Mouse (Mus musculus): Measurements from ENCODE around the gene Prr22.

Prr22 gene

DNA sequence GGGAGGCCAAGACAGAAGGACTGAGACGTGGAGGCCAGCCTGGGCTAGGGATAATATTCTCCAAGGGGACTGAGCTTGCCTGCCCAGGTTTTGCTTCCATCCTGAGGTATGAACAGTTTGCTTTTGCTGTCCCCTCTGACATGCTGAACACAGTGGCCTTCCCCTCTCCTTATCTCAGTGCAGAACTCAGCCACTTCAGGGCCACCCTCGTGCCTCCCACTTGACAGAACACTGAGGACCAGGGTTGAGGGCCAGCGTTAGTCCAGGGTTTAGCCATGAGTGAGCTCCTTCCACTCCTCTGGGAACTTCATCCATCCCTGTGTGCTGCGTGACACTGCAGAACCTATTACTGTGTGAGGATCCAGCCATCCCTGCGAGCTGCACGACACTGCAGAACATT, 19.2 kb downstream of the Prr22 start:
- in situ Hi-C loops (cut with MboI; ENCODE audit: low pct_unique_long_range_greater_than_20kb in 1 of 2, low sequenced_read_pairs in 2 of 2, unreplicated experiment in 1 of 2), result no loop called here

- in situ Hi-C loops (cut with MboI; ENCODE audit: low pct_unique_long_range_greater_than_20kb in 1 of 2, low sequenced_read_pairs in 2 of 2, unreplicated experiment in 1 of 2), result no loop called here
These were observed 22.5 kb downstream of the Prr22 start for GRCm38 (mm10) chr17:56792588-56792987.

DNA sequence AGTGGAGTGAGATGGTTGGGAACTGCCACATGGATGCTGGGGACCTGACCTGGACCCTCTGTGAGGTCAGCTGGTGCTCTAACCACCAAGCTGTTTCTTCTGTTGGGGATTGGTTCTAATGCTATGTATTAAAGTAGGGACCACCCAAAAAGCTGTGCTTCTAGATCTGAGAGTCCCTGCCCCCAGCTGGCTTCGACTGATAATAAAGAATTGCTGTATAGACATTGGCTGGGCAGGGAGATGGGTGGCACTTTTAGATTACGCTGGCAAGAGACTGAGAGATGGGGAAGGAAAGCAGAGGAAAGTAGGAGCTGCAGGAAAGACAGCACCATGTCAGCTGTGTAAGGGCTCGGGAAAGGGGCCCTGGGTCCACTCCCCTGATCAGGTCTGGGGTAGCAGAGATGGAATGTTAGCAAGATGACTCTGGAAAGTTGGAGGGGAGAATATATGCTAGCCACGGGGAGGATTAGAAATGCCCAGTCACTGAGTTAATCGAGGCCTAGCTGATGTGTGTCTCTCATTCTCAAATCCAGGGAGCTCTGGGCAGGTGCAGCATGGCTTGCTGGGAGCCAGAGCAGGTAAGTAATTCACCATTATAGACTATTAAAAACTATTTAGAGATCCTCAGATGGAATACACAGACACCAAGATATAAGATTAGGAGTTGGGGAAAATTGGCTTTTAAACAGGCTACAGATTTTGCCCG, 23.7 kb downstream of the Prr22 start:
- in situ Hi-C loops (cut with MboI; ENCODE audit: low pct_unique_long_range_greater_than_20kb in 1 of 2, low sequenced_read_pairs in 2 of 2, unreplicated experiment in 1 of 2), result no loop called here

DNA sequence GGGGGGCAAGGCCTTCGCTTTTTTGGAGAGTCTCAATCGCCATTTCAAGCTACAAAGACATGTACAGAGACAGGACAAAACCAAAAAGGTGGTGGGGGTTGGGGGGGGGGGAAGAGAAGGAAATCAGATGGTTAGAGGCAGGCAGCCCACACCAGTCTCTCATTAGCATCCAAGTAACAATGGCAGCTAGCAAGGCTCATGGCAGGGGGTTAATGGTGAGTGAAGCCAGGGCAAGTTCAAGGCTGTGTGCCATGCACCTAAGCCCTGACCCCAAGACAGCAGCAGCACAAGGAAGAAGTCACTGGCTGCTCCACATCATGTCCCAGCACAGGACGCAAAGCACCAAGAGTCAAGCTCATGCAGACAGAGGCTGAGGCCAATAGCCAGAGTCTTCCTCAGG, 29.2 kb downstream of the Prr22 start:
- in situ Hi-C loops (cut with MboI; ENCODE audit: low pct_unique_long_range_greater_than_20kb in 1 of 2, low sequenced_read_pairs in 2 of 2, unreplicated experiment in 1 of 2), result no loop called here

GRCm38 (mm10) chr17:56802065-56802464, 32.0 kb downstream of the Prr22 start:
- in situ Hi-C loops (cut with MboI; ENCODE audit: low pct_unique_long_range_greater_than_20kb in 1 of 2, low sequenced_read_pairs in 2 of 2, unreplicated experiment in 1 of 2), result no loop called here

DNA sequence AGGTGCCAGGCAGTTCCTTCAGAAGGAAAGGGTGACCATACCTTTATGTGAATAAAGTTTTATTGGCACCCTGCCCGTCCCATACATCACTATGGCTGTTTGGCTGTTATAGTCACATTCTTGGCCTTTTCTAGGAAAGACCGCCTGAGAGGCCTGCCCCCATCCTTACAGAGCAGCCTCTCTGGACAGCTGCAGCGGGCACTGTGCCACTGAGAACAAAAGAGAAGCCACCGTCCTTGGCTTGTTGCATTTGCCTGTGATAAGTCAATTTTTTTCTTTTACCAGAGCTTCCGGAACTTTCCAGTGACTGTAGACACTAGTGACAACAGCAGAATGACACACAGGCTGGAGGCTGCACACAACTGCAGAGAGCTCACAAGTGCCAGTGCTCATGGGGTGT, 34.9 kb downstream of the Prr22 start:
- in situ Hi-C loops (cut with MboI; ENCODE audit: low pct_unique_long_range_greater_than_20kb in 1 of 2, low sequenced_read_pairs in 2 of 2, unreplicated experiment in 1 of 2), result loop anchor here in 1 of 2 experiments (5.0 kb wide), 1 partner anchor 132 kb away; the partner anchor contains the start of gene Mllt1

DNA sequence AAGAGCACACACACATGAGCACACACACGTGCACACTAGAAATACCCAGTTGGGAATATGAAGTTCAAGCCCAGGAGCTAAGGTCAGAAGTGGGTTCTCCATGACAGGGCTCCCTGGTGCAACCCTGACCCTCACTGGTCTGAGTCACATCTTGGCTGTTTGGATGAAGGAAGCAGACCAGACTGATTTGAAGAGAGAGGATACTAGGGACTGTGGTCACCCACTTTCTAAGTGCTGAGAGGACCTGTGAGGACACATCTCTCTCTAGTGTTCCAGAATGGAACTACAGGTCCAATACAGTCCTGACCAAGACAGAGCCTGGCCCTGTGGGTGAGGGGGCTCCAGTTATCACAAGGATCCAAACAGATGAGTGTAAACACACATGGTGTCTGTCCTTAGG, 35.7 kb downstream of the Prr22 start:
- in situ Hi-C loops (cut with MboI; ENCODE audit: low pct_unique_long_range_greater_than_20kb in 1 of 2, low sequenced_read_pairs in 2 of 2, unreplicated experiment in 1 of 2), result loop anchor here in 1 of 2 experiments (5.0 kb wide), 1 partner anchor 132 kb away; the partner anchor contains the start of gene Mllt1

DNA sequence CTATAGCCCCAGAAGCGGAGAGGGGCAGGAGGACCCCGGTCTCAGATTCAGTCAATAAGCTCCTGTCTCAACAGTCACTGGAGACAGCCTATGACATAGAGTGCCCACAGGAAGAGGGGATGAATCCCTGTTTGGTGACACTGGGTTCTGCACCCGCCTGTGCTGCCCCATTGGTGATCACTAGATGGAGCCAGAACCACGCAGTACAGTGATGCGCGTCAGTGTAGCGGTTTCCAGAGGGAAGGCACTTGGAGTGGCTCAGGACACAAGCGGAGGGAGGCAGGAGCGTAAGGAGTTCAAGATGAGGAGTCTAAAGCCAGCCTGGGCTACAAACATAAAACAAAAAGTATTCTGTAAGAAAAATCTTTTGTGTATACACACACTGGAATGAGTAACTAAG, 38.5 kb downstream of the Prr22 start:
- in situ Hi-C loops (cut with MboI; ENCODE audit: low pct_unique_long_range_greater_than_20kb in 1 of 2, low sequenced_read_pairs in 2 of 2, unreplicated experiment in 1 of 2), result loop anchor here in 1 of 2 experiments (5.0 kb wide), 1 partner anchor 129 kb away; the partner anchor contains the start of gene Mllt1

DNA sequence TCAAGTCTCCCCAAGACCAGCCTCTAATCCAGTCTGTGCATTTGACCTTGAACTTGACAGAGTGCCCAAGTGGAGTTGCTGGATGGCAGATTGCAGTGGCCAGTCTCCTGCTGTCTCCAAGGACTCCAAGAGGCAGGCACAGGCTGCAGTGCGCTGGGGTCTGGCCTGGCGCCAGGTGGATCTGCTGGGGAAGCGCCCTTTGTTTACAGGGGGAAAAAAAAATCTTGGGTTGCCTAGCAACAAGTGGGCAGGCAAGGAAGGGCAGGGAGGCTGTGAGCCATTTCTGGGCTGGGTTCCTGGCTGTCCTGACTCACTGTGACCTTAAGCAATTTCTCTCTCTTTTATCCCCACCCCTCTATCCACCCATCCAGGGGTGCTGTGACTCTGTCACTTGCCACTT, 40.2 kb downstream of the Prr22 start:
- in situ Hi-C loops (cut with MboI; ENCODE audit: low pct_unique_long_range_greater_than_20kb in 1 of 2, low sequenced_read_pairs in 2 of 2, unreplicated experiment in 1 of 2), result loop anchor here in 1 of 2 experiments (5.0 kb wide), 1 partner anchor 47 kb away; no protein-coding TSS in a partner anchor

DNA sequence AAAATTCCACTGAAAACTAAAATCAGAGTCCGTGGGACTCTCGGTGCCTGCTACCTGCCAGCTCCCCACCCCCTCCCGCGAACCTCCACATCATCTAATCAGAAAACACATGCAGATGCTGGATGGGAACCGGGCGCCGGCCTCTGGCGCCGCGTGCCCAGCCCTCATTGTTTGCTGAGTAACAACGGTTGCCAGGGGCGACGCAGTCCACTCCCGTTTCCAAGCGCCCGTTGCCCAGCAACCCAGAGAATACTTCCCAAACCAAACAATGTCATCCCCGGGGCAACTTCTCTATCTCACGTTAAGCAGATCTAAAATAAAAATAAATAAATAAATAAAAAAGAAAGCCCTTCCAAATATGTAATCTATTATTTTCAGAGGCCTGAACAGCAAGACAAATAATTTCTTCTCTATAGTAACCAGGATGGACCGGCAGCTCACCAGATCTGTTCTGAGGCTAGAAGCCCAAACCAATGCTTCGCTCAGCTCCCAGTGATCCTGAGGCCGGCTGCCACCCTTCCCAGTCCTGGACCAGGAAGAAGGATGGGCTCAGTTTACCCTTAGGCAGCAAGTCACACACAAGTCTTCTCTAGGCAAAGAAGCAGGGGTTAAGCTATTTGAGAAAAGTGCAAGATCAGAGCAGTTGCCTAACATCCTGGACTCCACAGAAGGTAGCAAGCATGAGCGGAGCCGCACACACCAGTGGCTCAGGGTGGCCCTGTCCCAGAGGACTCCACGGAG, 44.4 kb downstream of the Prr22 start:
- in situ Hi-C loops (cut with MboI; ENCODE audit: low pct_unique_long_range_greater_than_20kb in 1 of 2, low sequenced_read_pairs in 2 of 2, unreplicated experiment in 1 of 2), result loop anchor here (5.0 kb wide), 1 partner anchor 43 kb away; no protein-coding TSS in a partner anchor

GRCm38 (mm10) chr17:56815057-56815345, 45.0 kb downstream of the Prr22 start:
- in situ Hi-C loops (cut with MboI; ENCODE audit: low pct_unique_long_range_greater_than_20kb in 1 of 2, low sequenced_read_pairs in 2 of 2, unreplicated experiment in 1 of 2), result loop anchor here in 1 of 2 experiments (5.0 kb wide), 1 partner anchor 42 kb away; no protein-coding TSS in a partner anchor

DNA sequence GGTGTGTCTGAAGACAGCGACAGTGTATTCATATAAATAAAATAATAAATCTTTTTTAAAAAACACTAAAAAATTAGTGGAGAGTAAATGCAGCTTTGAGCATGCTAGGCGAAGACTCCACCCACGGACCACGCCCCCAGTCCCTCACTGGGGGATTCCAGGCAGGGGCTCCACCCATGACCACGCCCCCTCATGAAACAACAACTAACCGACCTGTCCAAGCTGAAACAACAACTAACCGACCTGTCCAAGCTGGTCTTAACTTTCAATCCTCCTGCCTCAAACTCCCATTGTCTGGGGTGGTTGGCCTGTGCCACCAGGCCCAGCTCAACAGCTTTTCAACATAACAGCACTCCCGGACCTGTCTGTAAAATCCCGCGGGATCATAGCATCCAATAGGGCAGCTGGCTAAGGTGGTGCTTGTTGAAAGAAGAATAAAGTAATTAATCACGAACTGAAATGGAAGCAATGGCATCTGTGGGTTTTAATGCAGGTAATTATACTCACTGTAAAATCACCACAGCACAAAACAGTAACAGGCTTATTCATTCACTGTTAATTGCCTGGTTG, 48.1 kb downstream of the Prr22 start:
- in situ Hi-C loops (cut with MboI; ENCODE audit: low pct_unique_long_range_greater_than_20kb in 1 of 2, low sequenced_read_pairs in 2 of 2, unreplicated experiment in 1 of 2), result loop anchor here in 1 of 2 experiments (5.0 kb wide), 1 partner anchor 39 kb away; no protein-coding TSS in a partner anchor

DNA sequence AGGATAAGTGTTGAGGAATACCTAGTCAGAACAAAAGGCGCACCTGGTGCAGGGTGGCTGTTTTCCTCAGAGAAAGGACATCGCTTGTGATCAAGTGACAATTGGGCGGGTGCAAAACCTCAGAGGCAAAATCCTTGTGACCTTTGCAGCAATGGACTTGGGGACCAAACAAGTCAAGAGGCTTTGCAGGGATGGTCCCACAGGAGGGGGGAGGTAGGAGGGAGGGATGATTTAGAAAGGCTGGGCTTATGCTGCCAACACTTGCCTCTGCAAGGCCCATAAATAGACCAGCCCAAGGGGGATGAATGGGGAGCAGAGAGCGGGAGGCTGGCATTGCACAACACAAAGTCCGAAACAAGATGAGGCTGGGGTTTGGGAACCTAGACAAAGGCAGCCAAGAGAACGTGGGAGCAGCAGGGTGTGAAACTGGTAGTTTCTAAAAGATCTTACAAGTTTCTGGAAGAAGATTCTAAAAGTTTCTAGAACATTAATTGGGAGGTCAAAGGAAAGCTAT, 49.0 kb downstream of the Prr22 start:
- in situ Hi-C loops (cut with MboI; ENCODE audit: low pct_unique_long_range_greater_than_20kb in 1 of 2, low sequenced_read_pairs in 2 of 2, unreplicated experiment in 1 of 2), result loop anchor here in 1 of 2 experiments (5.0 kb wide), 1 partner anchor 38 kb away; no protein-coding TSS in a partner anchor

GRCm38 (mm10) chr17:56819694-56820111, 49.7 kb downstream of the Prr22 start:
- in situ Hi-C loops (cut with MboI; ENCODE audit: low pct_unique_long_range_greater_than_20kb in 1 of 2, low sequenced_read_pairs in 2 of 2, unreplicated experiment in 1 of 2), result loop anchor here in 1 of 2 experiments (5.0 kb wide), 1 partner anchor 38 kb away; no protein-coding TSS in a partner anchor

All from mouse embryonic stem cell (cell line).